Mouse (Mus musculus) limb, embryonic 11.5 days (tissue): ENCODE measurements around the gene R3hdm4. TPM values are rescaled to one million over a fixed set of nuclear protein-coding genes. Genes with fewer than 3 reads are reported as not detected.
A peak's percentile ranks its signal among the peaks of the same experiment; 100 is the strongest.

Source experiments
- ATAC-seq: fragments of 200-750 bp; cut with Nextera tagmentation; 2 replicates; pipeline ENCODE4 v1.8.0; 2017; ENCODE audit warnings: low read depth; ENCODE audit not compliant: insufficient number of reproducible peaks, low FRiP score, low TSS enrichment
- DNase-seq: peaks from one replicate; pipeline ENCODE4 v3.0.0-alpha.2; 2015; ENCODE audit warnings: low spot score
- H3K27ac ChIP-seq: fragments of 300-500 bp; sonication (generic); replicated peaks from 2 replicates; pipeline ENCODE4 v1.5.1; 2014; ENCODE audit warnings: low read depth, mild to moderate bottlenecking, low read length
- H3K27me3 ChIP-seq: fragments of 300-500 bp; sonication (generic); 2 replicates; pipeline ENCODE4 v1.6.1; 2014; ENCODE audit warnings: mild to moderate bottlenecking, low read length, mixed read lengths; ENCODE audit not compliant: control insufficient read depth, insufficient read depth
- H3K36me3 ChIP-seq: fragments of 300-500 bp; sonication (generic); 2 replicates; pipeline ENCODE4 v1.6.1; 2014; ENCODE audit warnings: mild to moderate bottlenecking, low read length, moderate library complexity, mixed read lengths; ENCODE audit not compliant: control insufficient read depth, insufficient read depth
- H3K4me1 ChIP-seq: fragments of 300-500 bp; sonication (generic); 2 replicates; pipeline ENCODE4 v1.6.1; 2014; ENCODE audit warnings: low read length, mixed read lengths; ENCODE audit not compliant: control insufficient read depth, insufficient read depth
- H3K4me2 ChIP-seq: fragments of 300-500 bp; sonication (generic); 2 replicates; pipeline ENCODE4 v1.6.1; 2014; ENCODE audit warnings: low read depth, mild to moderate bottlenecking, moderate library complexity; ENCODE audit not compliant: severe bottlenecking
- H3K4me3 ChIP-seq: fragments of 300-500 bp; sonication (generic); 2 replicates; pipeline ENCODE4 v1.5.1; 2014; ENCODE audit warnings: low read depth, low read length
- H3K9ac ChIP-seq: fragments of 300-500 bp; sonication (generic); 2 replicates; pipeline ENCODE4 v1.6.1; 2014; ENCODE audit warnings: mild to moderate bottlenecking, low read length
- H3K9me3 ChIP-seq: fragments of 300-500 bp; sonication (generic); 2 replicates; pipeline ENCODE4 v1.6.1; 2016; ENCODE audit warnings: low read length; ENCODE audit not compliant: control insufficient read depth
- WGBS: fragments of 180-500 bp; shearing (Covaris S2); extraction: QIAGEN DNeasy Blood & Tissue Kit; methylation state at CpG from one replicate; pipeline ENCODE4 v1.1.7; 2014; 5-methylcytosine and 5-hydroxymethylcytosine counted together
- polyA plus RNA-seq: library from polyadenylated mRNA; unstranded; fragments of >200 nt; fragmentation: Nextera tagmentation; extraction: Ambion mirVana; gene quantifications from 2 replicates; pipeline ENCODE4 v1.2.1, GENCODE M21; 2014

The R3hdm4 gene
- polyA plus RNA-seq, 1 experiment from 2014 or later = 133 TPM

DNA sequence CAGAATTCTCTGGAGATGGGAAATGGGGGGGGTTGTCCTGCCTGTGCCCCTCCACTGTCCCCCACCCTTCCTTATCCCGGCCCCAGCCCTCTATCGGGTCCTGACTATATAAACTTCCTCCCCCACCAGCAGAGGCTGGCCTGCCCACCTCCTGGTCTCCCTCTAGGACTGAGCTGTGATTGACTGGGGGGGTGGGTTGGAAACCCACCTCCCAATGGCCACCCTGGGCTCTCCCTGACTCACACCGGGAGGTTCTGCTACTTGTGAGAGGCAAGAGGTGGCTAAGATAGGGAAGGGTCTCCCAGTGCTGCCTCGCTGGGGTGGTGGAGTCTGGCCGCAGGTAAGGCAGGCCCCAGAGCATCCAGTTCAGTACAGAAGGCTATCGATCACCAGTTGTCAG, 26.5 kb upstream of the R3hdm4 start:
- H3K9ac ChIP-seq = no peak overlapping the region
- ATAC-seq (no peak), DNase-seq (no peak)
- peaks cover 41% of the 10 kb centered on the region for H3K4me1 ChIP-seq
- H3K27me3 ChIP-seq = no peaks in the 10 kb centered on the region
- H3K9me3 ChIP-seq = no peaks in the 10 kb centered on the region
- H3K4me2 ChIP-seq = no peak overlapping the region
- 72% methylated on average over 6 of the region's 6 CpGs for WGBS
- peaks cover 15% of the 10 kb centered on the region for H3K36me3 ChIP-seq
- H3K27ac ChIP-seq = no peak overlapping the region
- no peak overlapping the region for H3K4me3 ChIP-seq

- peaks cover 41% of the 10 kb centered on the region for H3K4me1 ChIP-seq
- H3K4me2 ChIP-seq = peak overlapping the region; percentile 17; the same call in 1 of the 2 replicates
- no peaks in the 10 kb centered on the region for H3K9me3 ChIP-seq
- peak; percentile 31; the same call in 1 of the 2 replicates for ATAC-seq
- no peak for DNase-seq
- WGBS = 10% methylated on average over 7 of the region's 7 CpGs
- H3K9ac ChIP-seq = peak overlapping the region; percentile 47; the same call in 1 of the 2 replicates
- H3K36me3 ChIP-seq = peaks cover 16% of the 10 kb centered on the region
- no peaks in the 10 kb centered on the region for H3K27me3 ChIP-seq
- H3K4me3 ChIP-seq = no peak overlapping the region
- H3K27ac ChIP-seq = peak overlapping the region; percentile 85
These were observed 25.8 kb upstream of the R3hdm4 start for GRCm38 (mm10) chr10:79946752-79947322.

- peak overlapping the region; percentile 85 for H3K27ac ChIP-seq
- H3K4me3 ChIP-seq = no peak overlapping the region
- H3K9ac ChIP-seq = peak overlapping the region; percentile 41; the same call in 1 of the 2 replicates
- no peaks in the 10 kb centered on the region for H3K27me3 ChIP-seq
- peak overlapping the region; percentile 16; the same call in 1 of the 2 replicates for H3K4me2 ChIP-seq
- H3K4me1 ChIP-seq = peaks cover 43% of the 10 kb centered on the region
- DNase-seq (peak; percentile 76), ATAC-seq (no peak)
- H3K9me3 ChIP-seq = no peaks in the 10 kb centered on the region
- H3K36me3 ChIP-seq = peaks cover 10% of the 10 kb centered on the region
- 14% methylated on average over 16 of the region's 16 CpGs for WGBS
These were observed 24.7 kb upstream of the R3hdm4 start for GRCm38 (mm10) chr10:79945507-79946234.

GRCm38 (mm10) chr10:79943471-79943901, 22.5 kb upstream of the R3hdm4 start:
- Histone ChIP-seq H3K27me3 (no peaks in the 10 kb centered on the region), H3K36me3 (peaks cover 4% of the 10 kb centered on the region), H3K4me3 (no peak overlapping the region), H3K4me1 (peaks cover 47% of the 10 kb centered on the region), H3K9me3 (no peaks in the 10 kb centered on the region), H3K27ac (peak overlapping the region; percentile 52; the same call in 1 of the 2 replicates), H3K4me2 (no peak overlapping the region), H3K9ac (no peak overlapping the region)
- ATAC-seq = no peak
- DNase-seq = no peak
- 59% methylated on average over 9 of the region's 9 CpGs for WGBS

- Histone ChIP-seq H3K27ac (no peak overlapping the region), H3K27me3 (no peaks in the 10 kb centered on the region), H3K9me3 (no peaks in the 10 kb centered on the region), H3K4me3 (no peak overlapping the region), H3K4me2 (no peak overlapping the region), H3K4me1 (peaks cover 50% of the 10 kb centered on the region), H3K36me3 (peaks cover 4% of the 10 kb centered on the region), H3K9ac (no peak overlapping the region)
- DNase-seq = no peak
- 83% methylated on average over 1 of the region's 1 CpGs for WGBS
- ATAC-seq = no peak
These were observed 22.0 kb upstream of the R3hdm4 start for GRCm38 (mm10) chr10:79942988-79943387.

DNA sequence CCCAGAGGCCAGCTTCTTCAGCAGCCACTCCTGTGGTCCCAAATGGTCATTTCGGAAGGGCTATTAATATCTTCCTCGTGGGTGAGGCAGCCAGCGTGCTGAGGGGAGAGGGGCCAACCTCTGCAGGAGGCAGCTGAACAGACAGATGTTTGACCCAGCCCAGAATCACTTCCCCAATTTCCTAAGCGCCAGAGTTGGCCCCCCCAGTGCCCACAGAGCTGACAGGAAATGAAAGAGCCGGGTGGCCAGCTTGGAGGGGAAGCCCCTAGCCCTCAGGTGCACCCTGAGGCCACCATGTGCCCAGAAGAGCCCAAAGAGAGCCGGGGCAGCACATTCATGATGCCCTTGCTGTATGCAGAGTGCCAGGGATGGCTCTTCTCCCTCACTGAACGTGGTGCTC, 19.7 kb upstream of the R3hdm4 start:
- H3K9me3 ChIP-seq = no peaks in the 10 kb centered on the region
- DNase-seq (no peak), ATAC-seq (no peak)
- H3K36me3 ChIP-seq = peaks cover 10% of the 10 kb centered on the region
- 0 out of 2 replicates have a peak overlapping the region, but pooled peaks have one; percentile 13 for H3K4me2 ChIP-seq
- no peak overlapping the region for H3K4me3 ChIP-seq
- no peaks in the 10 kb centered on the region for H3K27me3 ChIP-seq
- WGBS = 55% methylated on average over 7 of the region's 7 CpGs
- H3K4me1 ChIP-seq = peaks cover 36% of the 10 kb centered on the region
- no peak overlapping the region for H3K27ac ChIP-seq
- H3K9ac ChIP-seq = no peak overlapping the region

- Histone ChIP-seq H3K27me3 (no peaks in the 10 kb centered on the region), H3K9ac (no peak overlapping the region), H3K4me1 (peaks cover 25% of the 10 kb centered on the region), H3K36me3 (peaks cover 16% of the 10 kb centered on the region), H3K4me3 (no peak overlapping the region), H3K27ac (no peak overlapping the region), H3K9me3 (no peaks in the 10 kb centered on the region), H3K4me2 (no peak overlapping the region)
- DNase-seq (no peak), ATAC-seq (no peak)
- WGBS = 65% methylated on average over 11 of the region's 11 CpGs
These were observed 16.9 kb upstream of the R3hdm4 start for GRCm38 (mm10) chr10:79937775-79938526.

GRCm38 (mm10) chr10:79936911-79937441, 16.0 kb upstream of the R3hdm4 start:
- no peak for ATAC-seq
- Histone ChIP-seq H3K27ac (no peak overlapping the region), H3K9ac (no peak overlapping the region), H3K4me3 (no peak overlapping the region), H3K4me1 (peaks cover 35% of the 10 kb centered on the region), H3K4me2 (no peak overlapping the region), H3K27me3 (no peaks in the 10 kb centered on the region), H3K9me3 (no peaks in the 10 kb centered on the region), H3K36me3 (peaks cover 16% of the 10 kb centered on the region)
- 85% methylated on average over 27 of the region's 27 CpGs for WGBS
- no peak for DNase-seq
